Mouse (Mus musculus): Measurements from ENCODE around the gene Arl10. TPM values are rescaled to one million over a fixed set of nuclear protein-coding genes. Genes with fewer than 3 reads are reported as not detected.
A peak's percentile ranks its signal among the peaks of the same experiment; 100 is the strongest.

Gene Arl10
- total and polyA plus RNA-seq, 3 experiments, result 1.7 to 17.4 (median 2.5) TPM

GRCm38 (mm10) chr13:54572621-54573020 is 2.2 kb upstream of the Arl10 start:
- no peak overlapping the region for H3K27ac ChIP-seq (ENCODE audit: insufficient read depth, low read depth)
- peaks cover 3 to 17% of the 10 kb centered on the region in 2 experiments; a peak in 3 of 4 replicates for H3K4me1 ChIP-seq (ENCODE audit: control insufficient read depth in 1 of 2, insufficient read depth in 2 of 2)
- in situ Hi-C loops (cut with MboI; ENCODE audit: low pct_ligation_motif_present, low pct_unique_long_range_greater_than_20kb, low sequenced_read_pairs), result no loop called here

GRCm38 (mm10) chr13:54575489-54575888 is 674 bp downstream of the Arl10 start:
- Histone ChIP-seq H3K79me2 (replicated peaks; ENCODE audit: control insufficient read depth, extremely low read depth, insufficient read depth, poor library complexity, severe bottlenecking) (no peaks in the 10 kb centered on the region), H3K9ac (ENCODE audit: insufficient read depth, low read depth) (peak overlapping the region; percentile 78), H3K4me2 (ENCODE audit: insufficient read depth, low read depth, poor library complexity, severe bottlenecking) (peak overlapping the region; percentile 72), H3K27ac (ENCODE audit: insufficient read depth, low read depth) (no peak overlapping the region), H3K9me3 (replicated peaks; ENCODE audit: low read length) (no peaks in the 10 kb centered on the region), H3K4me3 (replicated peaks in 1 of 3; ENCODE audit: low read depth in 2 of 3, low read length in 2 of 3, poor library complexity in 1 of 3) (peak overlapping the region; percentile 47 to 83 (median 65)), H3K27me3 (replicated peaks) (peaks cover 9% of the 10 kb centered on the region), H3K36me3 (replicated peaks in 1 of 2; ENCODE audit: control insufficient read depth in 1 of 2, insufficient read depth in 1 of 2, low read length in 1 of 2) (peaks cover 2 to 15% of the 10 kb centered on the region in 2 experiments), H3K4me1 (ENCODE audit: control insufficient read depth in 1 of 2, insufficient read depth in 2 of 2) (peaks cover 13 to 21% of the 10 kb centered on the region in 2 experiments; a peak in 3 of 4 replicates)
- in situ Hi-C loops (cut with MboI; ENCODE audit: low pct_ligation_motif_present, low pct_unique_long_range_greater_than_20kb, low sequenced_read_pairs), result no loop called here
- dilution Hi-C loops (cut with MboI; ENCODE audit: extremely low pct_ligation_motif_present, extremely low pct_unique_long_range_greater_than_20kb, low sequenced_read_pairs), result no loop called here
- no peak for DNase-seq (ENCODE audit: extremely low read depth)
- no peak for TF ChIP-seq MXI1 (IDR thresholded peaks at IDR 0.05; ENCODE audit: low read depth, low read length)
- peak; percentile 11; the same call in 1 of the 2 replicates for TF ChIP-seq MAX (IDR thresholded peaks at IDR 0.05; ENCODE audit: low read length)

More at GRCm38 (mm10) chr13:54572621-54573020, 2.2 kb upstream of the Arl10 start:
- no peak overlapping the region for H3K4me3 ChIP-seq (replicated peaks in 1 of 3; ENCODE audit: low read depth in 2 of 3, low read length in 2 of 3, poor library complexity in 1 of 3)
- H3K27me3 ChIP-seq (replicated peaks), result peaks cover 9% of the 10 kb centered on the region
- no peaks in the 10 kb centered on the region for H3K79me2 ChIP-seq (replicated peaks; ENCODE audit: control insufficient read depth, extremely low read depth, insufficient read depth, poor library complexity, severe bottlenecking)
- no peak overlapping the region for H3K9ac ChIP-seq (ENCODE audit: insufficient read depth, low read depth)
- dilution Hi-C loops (cut with MboI; ENCODE audit: extremely low pct_ligation_motif_present, extremely low pct_unique_long_range_greater_than_20kb, low sequenced_read_pairs), result no loop called here
- H3K4me2 ChIP-seq (ENCODE audit: insufficient read depth, low read depth, poor library complexity, severe bottlenecking), result peak overlapping the region; percentile 46; the same call in 1 of the 2 replicates
- peaks cover 0 to 1% of the 10 kb centered on the region in 2 experiments for H3K36me3 ChIP-seq (replicated peaks in 1 of 2; ENCODE audit: control insufficient read depth in 1 of 2, insufficient read depth in 1 of 2, low read length in 1 of 2)
- TF ChIP-seq ZNF384 (IDR thresholded peaks at IDR 0.05; ENCODE audit: low read depth, low read length) (peak; percentile 67), TBP (conservative IDR thresholded peaks at IDR 0.05; ENCODE audit: low read depth, low read length) (no peak)
- no peaks in the 10 kb centered on the region for H3K9me3 ChIP-seq (replicated peaks; ENCODE audit: low read length)
- DNase-seq (ENCODE audit: extremely low read depth), result no peak

GRCm38 (mm10) chr13:54577652-54578507 is 3.1 kb downstream of the Arl10 start:
- dilution Hi-C loops (cut with MboI; ENCODE audit: extremely low pct_ligation_motif_present, extremely low pct_unique_long_range_greater_than_20kb, low sequenced_read_pairs) (no loop called here), in situ Hi-C loops (cut with MboI; ENCODE audit: low pct_ligation_motif_present, low pct_unique_long_range_greater_than_20kb, low sequenced_read_pairs) (no loop called here)
- Histone ChIP-seq H3K27ac (ENCODE audit: insufficient read depth, low read depth) (no peak overlapping the region; the same call in 1 of the 2 replicates), H3K36me3 (replicated peaks in 1 of 2; ENCODE audit: control insufficient read depth in 1 of 2, insufficient read depth in 1 of 2, low read length in 1 of 2) (peaks cover 19 to 38% of the 10 kb centered on the region in 2 experiments), H3K9me3 (replicated peaks; ENCODE audit: low read length) (no peaks in the 10 kb centered on the region), H3K9ac (ENCODE audit: insufficient read depth, low read depth) (no peak overlapping the region; the same call in 1 of the 2 replicates), H3K27me3 (replicated peaks) (peaks cover 9% of the 10 kb centered on the region), H3K4me2 (ENCODE audit: insufficient read depth, low read depth, poor library complexity, severe bottlenecking) (0 out of 2 replicates have a peak overlapping the region, but pooled peaks have one; percentile 7), H3K4me3 (replicated peaks in 1 of 3; ENCODE audit: low read depth in 2 of 3, low read length in 2 of 3, poor library complexity in 1 of 3) (no peak overlapping the region), H3K79me2 (replicated peaks; ENCODE audit: control insufficient read depth, extremely low read depth, insufficient read depth, poor library complexity, severe bottlenecking) (no peaks in the 10 kb centered on the region), H3K4me1 (ENCODE audit: control insufficient read depth in 1 of 2, insufficient read depth in 2 of 2) (peaks cover 13 to 21% of the 10 kb centered on the region in 2 experiments; a peak in 3 of 4 replicates)
- TF ChIP-seq BHLHE40 (IDR thresholded peaks at IDR 0.05; ENCODE audit: low read depth, low read length) (peak; percentile 71), ZKSCAN1 (IDR thresholded peaks at IDR 0.05; ENCODE audit: borderline replicate concordance, low read depth, low read length) (peak; percentile 38; the same call in 1 of the 2 replicates), EP300 (IDR thresholded peaks at IDR 0.05; ENCODE audit: low read length) (peak; percentile 73), NRF1 (IDR thresholded peaks at IDR 0.05; ENCODE audit: low read depth, low read length) (peak; percentile 77), IRF4 (IDR thresholded peaks at IDR 0.05; ENCODE audit: low read depth, low read length) (peak; percentile 81), CTCF (conservative IDR thresholded peaks at IDR 0.05 in 1 of 2, IDR thresholded peaks at IDR 0.05 in 1 of 2; ENCODE audit: low read depth in 2 of 2, low read length in 2 of 2) (no peak)
- peak; percentile 29 for DNase-seq (ENCODE audit: extremely low read depth)

Measured in CH12.LX (cell line).